Mouse (Mus musculus): ENCODE measurements around the gene Pdlim7.

Pdlim7 gene

DNA sequence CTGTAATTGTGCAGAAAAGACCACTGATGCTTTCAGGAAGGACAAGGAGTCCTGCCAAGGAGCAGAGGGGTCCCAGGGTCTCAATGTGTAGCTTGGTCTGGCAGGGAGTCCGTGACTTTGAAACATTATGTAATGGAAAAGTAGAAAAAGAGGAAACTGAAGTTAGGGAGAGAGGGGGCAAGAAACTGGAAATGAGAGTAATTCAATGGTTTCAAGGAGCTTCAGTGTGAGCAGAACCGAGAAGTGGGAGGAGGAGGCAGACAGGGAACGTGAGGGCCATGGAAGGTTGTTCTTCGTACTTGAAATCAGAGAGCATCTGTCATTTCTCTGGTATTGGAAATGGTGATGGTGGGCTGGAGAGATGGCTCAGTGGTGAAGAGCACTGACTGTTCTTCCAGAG, 6.1 kb upstream of the Pdlim7 start:
- ATAC-seq (ENCODE audit: low TSS enrichment) = no peak

DNA sequence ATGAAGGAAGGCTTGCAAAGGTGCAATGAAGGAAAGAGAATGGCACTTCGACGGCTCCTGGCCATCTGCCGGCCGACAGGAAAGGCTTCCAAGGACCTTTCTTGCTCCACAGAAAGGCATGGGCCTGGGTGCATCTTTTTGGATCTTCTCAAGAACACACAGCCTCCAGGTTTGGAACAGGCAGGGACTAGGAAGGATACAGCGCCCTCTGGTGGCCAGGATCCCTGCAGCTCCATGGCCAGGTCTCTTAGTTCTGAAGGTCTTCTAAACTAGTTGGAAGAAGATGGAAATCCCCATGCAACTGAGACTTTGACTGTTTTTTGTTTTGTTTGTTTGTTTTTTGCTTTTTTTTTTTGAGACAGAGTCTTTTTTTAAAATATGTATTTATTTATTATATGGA, 3.5 kb upstream of the Pdlim7 start:
- ATAC-seq (ENCODE audit: low TSS enrichment) = peak; percentile 58; the same call in 1 of the 2 replicates

DNA sequence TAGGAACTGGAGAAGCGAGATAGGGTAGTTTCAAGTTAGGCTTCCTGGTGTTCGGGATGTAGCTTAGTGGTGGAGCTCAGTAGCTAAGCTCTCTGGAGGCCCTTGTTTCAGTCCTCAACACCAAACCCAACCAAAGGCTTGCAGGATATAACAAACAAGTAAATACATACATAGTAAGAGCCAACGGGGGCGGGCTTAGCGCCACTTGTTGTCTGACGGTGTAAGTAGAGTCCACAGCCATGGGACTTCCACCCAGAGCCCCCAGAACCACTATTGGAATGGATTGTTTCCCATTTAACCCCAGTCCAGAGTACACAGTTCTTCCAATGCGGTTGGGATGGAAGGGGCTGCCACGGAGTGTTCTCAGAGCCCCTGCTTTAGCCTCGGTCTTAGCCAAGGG, 352 bp upstream of the Pdlim7 start:
- no peak for ATAC-seq (ENCODE audit: low TSS enrichment)

GRCm38 (mm10) chr13:55512379-55513031, 971 bp downstream of the Pdlim7 start:
- ATAC-seq (ENCODE audit: low TSS enrichment) = no peak

DNA sequence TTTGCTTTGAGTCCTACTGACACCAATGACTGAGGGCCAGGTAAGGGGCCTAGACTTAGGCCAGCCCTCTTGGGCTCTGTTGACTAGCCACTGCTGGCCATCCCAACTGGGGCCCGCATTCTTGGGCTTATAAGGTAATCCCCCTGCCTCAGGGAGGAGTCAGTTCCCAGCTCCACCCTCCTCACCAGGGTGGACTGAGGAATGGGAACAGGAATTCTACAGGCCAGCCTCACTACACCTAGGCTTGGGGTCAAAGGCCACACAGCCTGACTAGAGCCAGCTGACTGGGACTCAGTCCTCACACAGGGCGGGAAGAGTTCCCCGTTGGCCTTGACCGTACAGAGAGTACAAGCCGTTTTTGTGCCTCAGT, 2.0 kb downstream of the Pdlim7 start:
- ATAC-seq (ENCODE audit: low TSS enrichment) = no peak

DNA sequence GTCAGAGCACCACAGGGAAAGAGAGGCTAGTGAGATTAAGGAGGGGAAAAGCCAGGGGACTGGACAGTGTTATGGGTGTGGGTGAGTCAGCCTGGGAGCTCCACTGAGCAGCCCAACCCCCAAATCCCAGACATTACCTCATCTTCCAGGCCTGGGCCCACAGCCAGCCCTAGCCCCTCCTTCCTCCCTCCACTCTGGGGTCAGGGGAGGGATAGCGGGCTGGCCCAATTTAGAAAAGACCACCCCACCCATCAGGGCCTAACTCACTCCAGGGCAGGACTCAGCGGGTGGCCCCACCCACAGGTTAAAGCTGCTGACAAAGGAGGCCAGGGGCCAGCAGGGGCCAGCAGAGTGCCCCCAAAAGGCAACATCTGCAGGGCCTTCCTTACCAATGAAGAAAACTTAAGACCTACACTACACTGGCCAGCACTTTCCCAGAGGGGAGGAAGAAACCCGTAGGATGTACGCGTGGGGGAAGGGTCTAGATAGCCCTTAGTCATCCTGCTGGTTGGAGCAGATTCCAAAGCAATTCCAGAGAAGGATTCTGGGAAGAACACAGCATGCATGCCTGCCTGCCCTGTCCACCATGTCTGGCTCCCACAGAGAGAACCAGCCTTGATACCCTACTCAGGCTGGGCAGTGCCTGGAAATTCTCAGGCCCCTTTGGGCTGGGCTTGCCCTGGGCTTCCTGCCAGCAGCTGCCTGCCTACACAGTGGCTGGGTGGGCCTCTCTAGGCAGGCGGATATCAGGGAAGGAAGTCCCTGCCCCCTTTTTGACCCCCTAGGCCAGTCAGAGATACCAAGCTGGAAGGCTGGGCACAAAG, 2.6 kb downstream of the Pdlim7 start:
- 0 out of 2 replicates have a peak, but pooled peaks have one; percentile 13 for ATAC-seq (ENCODE audit: low TSS enrichment)

DNA sequence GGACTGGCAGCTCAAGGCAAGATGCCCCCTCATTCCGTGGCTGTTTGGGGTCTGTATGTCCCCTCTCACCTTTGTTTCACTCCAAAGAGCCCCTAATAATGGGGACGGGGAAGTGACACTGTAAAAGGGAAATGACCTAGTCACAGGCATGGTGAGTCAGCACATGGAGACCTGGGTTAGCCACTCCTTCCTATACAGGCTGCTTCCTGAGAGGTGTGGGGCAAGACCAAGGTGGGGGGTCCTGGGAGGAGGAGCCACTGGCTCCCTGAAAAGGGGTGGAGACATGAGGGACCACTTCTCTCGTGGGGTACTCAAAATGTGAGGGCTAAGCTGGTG, 3.2 kb downstream of the Pdlim7 start:
- no peak for ATAC-seq (ENCODE audit: low TSS enrichment)

DNA sequence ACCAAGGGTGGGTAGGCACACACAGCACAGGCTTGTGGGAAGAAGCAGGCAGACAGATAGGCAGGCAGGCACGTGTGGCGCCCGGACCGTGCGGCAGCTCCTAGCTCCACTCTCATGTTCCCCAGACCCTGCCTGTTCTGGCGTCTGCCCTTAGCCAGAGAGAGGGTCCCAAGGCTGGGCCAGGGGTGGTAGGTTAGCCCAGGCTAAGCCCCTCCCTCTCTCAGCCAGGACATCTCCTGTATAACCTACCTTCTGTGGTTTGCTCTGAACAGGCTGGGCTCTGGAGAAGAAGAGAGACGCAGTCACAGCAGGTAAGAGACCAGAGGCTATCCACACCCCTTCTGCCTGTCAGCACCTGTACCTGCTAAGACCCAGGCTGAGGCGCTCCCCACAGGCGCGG, 4.9 kb downstream of the Pdlim7 start:
- ATAC-seq (ENCODE audit: low TSS enrichment) = no peak

- no peak for ATAC-seq (ENCODE audit: low TSS enrichment)
These were observed 5.6 kb downstream of the Pdlim7 start for GRCm38 (mm10) chr13:55507877-55508276.

DNA sequence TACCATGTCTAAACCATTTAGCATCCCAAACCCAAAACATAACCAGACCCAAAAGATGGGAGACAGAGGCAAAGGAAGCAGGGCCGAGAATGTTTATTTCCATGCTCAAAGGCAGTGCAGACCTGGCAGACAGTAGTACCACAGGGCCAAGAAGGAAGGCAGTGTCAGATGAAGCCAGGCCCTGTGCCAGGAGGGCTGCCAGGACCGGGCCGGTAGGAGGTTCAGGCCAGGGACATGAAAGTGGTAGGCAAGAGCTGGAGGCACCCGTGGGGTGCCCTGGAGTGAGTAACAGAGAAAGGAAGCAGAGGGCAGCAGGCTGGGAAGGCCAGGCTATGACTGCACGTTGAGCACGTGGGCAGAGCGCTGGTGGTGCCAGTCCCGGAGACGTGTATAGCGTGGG, 6.8 kb downstream of the Pdlim7 start:
- ATAC-seq (ENCODE audit: low TSS enrichment) = peak; percentile 47; the same call in 1 of the 2 replicates

GRCm38 (mm10) chr13:55505810-55506209, 7.7 kb downstream of the Pdlim7 start:
- no peak for ATAC-seq (ENCODE audit: low TSS enrichment)

- no peak for ATAC-seq (ENCODE audit: low TSS enrichment)
These were observed 9.1 kb downstream of the Pdlim7 start for GRCm38 (mm10) chr13:55504390-55504789.

GRCm38 (mm10) chr13:55502405-55502804, 11.1 kb downstream of the Pdlim7 start:
- no peak for ATAC-seq (ENCODE audit: low TSS enrichment)

- ATAC-seq (ENCODE audit: low TSS enrichment) = no peak
These were observed 12.9 kb downstream of the Pdlim7 start for GRCm38 (mm10) chr13:55500575-55500974.

GRCm38 (mm10) chr13:55498906-55499305, 14.6 kb downstream of the Pdlim7 start:
- ATAC-seq (ENCODE audit: low TSS enrichment) = no peak

- no peak for ATAC-seq (ENCODE audit: low TSS enrichment)
These were observed 16.8 kb downstream of the Pdlim7 start for GRCm38 (mm10) chr13:55496661-55497060.

GRCm38 (mm10) chr13:55495702-55496101, 17.8 kb downstream of the Pdlim7 start:
- ATAC-seq (ENCODE audit: low TSS enrichment) = no peak

- peak; percentile 81 for ATAC-seq (ENCODE audit: low TSS enrichment)
These were observed 18.4 kb downstream of the Pdlim7 start for GRCm38 (mm10) chr13:55494883-55495621.

DNA sequence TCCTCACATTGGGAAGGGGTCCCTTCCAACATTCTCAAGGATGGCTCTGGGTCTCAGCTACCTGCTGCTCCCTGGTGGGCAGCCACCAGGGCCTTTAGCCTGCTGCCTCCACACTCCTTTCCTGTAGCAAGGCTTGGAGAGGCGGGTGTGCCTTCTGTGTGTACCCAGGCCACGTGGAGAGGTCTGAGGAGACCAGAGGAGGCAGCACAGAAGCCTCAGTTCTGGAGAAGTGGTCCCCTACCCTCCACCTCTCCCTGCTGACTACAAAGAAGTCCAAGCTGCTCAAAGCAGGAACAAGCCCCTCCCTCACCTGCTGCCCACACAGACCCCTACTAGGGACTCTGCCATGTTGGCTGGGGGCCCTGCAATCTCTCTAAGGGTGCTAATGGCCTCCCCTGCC, 19.2 kb downstream of the Pdlim7 start:
- no peak for ATAC-seq (ENCODE audit: low TSS enrichment)

GRCm38 (mm10) chr13:55487578-55488498, 25.6 kb downstream of the Pdlim7 start, which contains the start of gene Dbn1:
Dbn1 (minus strand) TSS chr13:55488111.
- ATAC-seq (ENCODE audit: low TSS enrichment) = peak; percentile 25; the same call in 1 of the 2 replicates

GRCm38 (mm10) chr13:55486916-55487577, 26.4 kb downstream of the Pdlim7 start:
- peak; percentile 26; the same call in 1 of the 2 replicates for ATAC-seq (ENCODE audit: low TSS enrichment)
